Mouse (Mus musculus) bone marrow, adult 2 months (tissue): ENCODE measurements around the gene Cit.

Source experiments
- CTCF ChIP-seq: fragments of 200-500 bp; IDR thresholded peaks from 2 replicates; pipeline ENCODE4 v1.5.1; 2011; ENCODE audit warnings: low read length, control low read depth; ENCODE audit not compliant: control insufficient read depth, insufficient read depth
- POLR2A ChIP-seq: fragments of 200-500 bp; IDR thresholded peaks from 2 replicates; pipeline ENCODE4 v1.6.1; 2011; ENCODE audit warnings: low read depth, mild to moderate bottlenecking, control low read depth, low read length, borderline replicate concordance; ENCODE audit not compliant: control insufficient read depth

GRCm38 (mm10) chr5:115868540-115868939 is 23.5 kb downstream of the Cit start:
- TF ChIP-seq CTCF (no peak), POLR2A (no peak)
